21 mouse cellular contexts compared by ENCODE assay signal in genomic region chr6:23361842-23362451, GRCm38 (mm10).
DNase-seq lines count a peak whose midpoint lies in the region; ATAC-seq lines count a peak whose summit lies in the region.
"Had no signal": no experiment of that assay in that cellular context is flagged by ENCODE, and none has a peak within 500 bp of the region (broad histone marks: within the 10 kb centered on the region; RNA-seq: fewer than 3 reads in every experiment).

No protein-coding gene starts in this region.

- no peak overlapping the region for H3K27ac ChIP-seq in hindbrain, embryonic 11.5 days (ENCODE audit: low read depth, low read length)
- no peak overlapping the region for H3K27ac ChIP-seq in hindbrain, embryonic 14.5 days
- no peak overlapping the region for H3K27ac ChIP-seq in midbrain, embryonic 11.5 days (ENCODE audit: low read depth, low read length)
- H3K27ac ChIP-seq in midbrain, embryonic 15.5 days: no peak overlapping the region
- H3K27ac ChIP-seq in neural tube, embryonic 12.5 days: no peak overlapping the region
- H3K27ac ChIP-seq: forebrain, embryonic 10.5 days; forebrain, embryonic 13.5 days had no signal

- 67% methylated on average over 8 of the region's 8 CpGs for WGBS in hindbrain, embryonic 11.5 days
- 46% methylated on average over 8 of the region's 8 CpGs for WGBS in hindbrain, embryonic 14.5 days
- 69% methylated on average over 8 of the region's 8 CpGs for WGBS in midbrain, embryonic 11.5 days
- 45% methylated on average over 8 of the region's 8 CpGs for WGBS in midbrain, embryonic 15.5 days
- 58% methylated on average over 8 of the region's 8 CpGs for WGBS in neural tube, embryonic 12.5 days

- H3K36me3 ChIP-seq in hindbrain, embryonic 11.5 days (ENCODE audit: control insufficient read depth, insufficient read depth, low read length): no peaks in the 10 kb centered on the region
- no peaks in the 10 kb centered on the region for H3K36me3 ChIP-seq in hindbrain, embryonic 14.5 days (replicated peaks; ENCODE audit: control insufficient read depth, insufficient read depth)
- H3K36me3 ChIP-seq in midbrain, embryonic 11.5 days (ENCODE audit: control insufficient read depth, insufficient read depth, low read length): no peaks in the 10 kb centered on the region
- no peaks in the 10 kb centered on the region for H3K36me3 ChIP-seq in midbrain, embryonic 15.5 days (replicated peaks)
- no peaks in the 10 kb centered on the region for H3K36me3 ChIP-seq in neural tube, embryonic 12.5 days
- H3K36me3 ChIP-seq: forebrain, embryonic 10.5 days had no signal

- no peak for DNase-seq in hindbrain, embryonic 11.5 days (ENCODE audit: low spot score)
- DNase-seq in hindbrain, embryonic 14.5 days (ENCODE audit: low spot score): no peak
- DNase-seq in midbrain, embryonic 11.5 days (ENCODE audit: low spot score, missing footprints): no peak
- DNase-seq in neural tube, embryonic 10.5 days (ENCODE audit: extremely low spot score, low spot score): no peak
- DNase-seq in retina, postnatal 1 day: peak; percentile 49
- no peak for DNase-seq in testis, postnatal 10 days (ENCODE audit: low spot score)
- DNase-seq: adrenal gland, adult 8-10 months; adrenal gland, postnatal 25 days; cerebellum, adult 18-20 months; cerebellum, adult 9-10 months; cerebellum, postnatal 14 days; gastrocnemius, postnatal 10 days; gastrocnemius, postnatal 36 days; heart, adult 11 months had no signal

- H3K27me3 ChIP-seq in hindbrain, embryonic 11.5 days (ENCODE audit: control insufficient read depth, insufficient read depth, low read length): no peaks in the 10 kb centered on the region
- H3K27me3 ChIP-seq in hindbrain, embryonic 14.5 days (ENCODE audit: control insufficient read depth, insufficient read depth, low read length): no peaks in the 10 kb centered on the region
- H3K27me3 ChIP-seq in midbrain, embryonic 11.5 days (ENCODE audit: control insufficient read depth, insufficient read depth, low read length): no peaks in the 10 kb centered on the region
- no peaks in the 10 kb centered on the region for H3K27me3 ChIP-seq in midbrain, embryonic 15.5 days (replicated peaks)
- no peaks in the 10 kb centered on the region for H3K27me3 ChIP-seq in neural tube, embryonic 12.5 days (replicated peaks)

- H3K9me3 ChIP-seq in hindbrain, embryonic 11.5 days (ENCODE audit: control insufficient read depth, low read length): no peaks in the 10 kb centered on the region
- no peaks in the 10 kb centered on the region for H3K9me3 ChIP-seq in hindbrain, embryonic 14.5 days (ENCODE audit: control insufficient read depth, low read length)
- no peaks in the 10 kb centered on the region for H3K9me3 ChIP-seq in midbrain, embryonic 11.5 days (ENCODE audit: control insufficient read depth, low read length)
- H3K9me3 ChIP-seq in midbrain, embryonic 15.5 days: no peaks in the 10 kb centered on the region
- no peaks in the 10 kb centered on the region for H3K9me3 ChIP-seq in neural tube, embryonic 12.5 days
- H3K9me3 ChIP-seq: forebrain, embryonic 10.5 days; forebrain, embryonic 13.5 days had no signal

- no peaks in the 10 kb centered on the region for H3K4me1 ChIP-seq in hindbrain, embryonic 11.5 days (replicated peaks; ENCODE audit: control insufficient read depth, insufficient read depth, low read length)
- 0 out of 2 replicates have a peak, but pooled peaks cover 8% of the 10 kb centered on the region for H3K4me1 ChIP-seq in hindbrain, embryonic 14.5 days (replicated peaks; ENCODE audit: control insufficient read depth, insufficient read depth, low read length)
- no peaks in the 10 kb centered on the region for H3K4me1 ChIP-seq in midbrain, embryonic 11.5 days (ENCODE audit: control insufficient read depth, insufficient read depth, low read length)
- H3K4me1 ChIP-seq in midbrain, embryonic 15.5 days: no peaks in the 10 kb centered on the region; the same call in 1 of the 2 replicates
- no peaks in the 10 kb centered on the region for H3K4me1 ChIP-seq in neural tube, embryonic 12.5 days

- ATAC-seq in hindbrain, embryonic 11.5 days (ENCODE audit: low FRiP score): peak; percentile 35; the same call in 1 of the 2 replicates
- ATAC-seq in hindbrain, embryonic 14.5 days (ENCODE audit: low FRiP score): no peak
- 0 out of 2 replicates have a peak, but pooled peaks have one; percentile 42 for ATAC-seq in midbrain, embryonic 11.5 days (ENCODE audit: low FRiP score)
- no peak for ATAC-seq in midbrain, embryonic 15.5 days (replicated peaks)
- peak; percentile 56; the same call in 1 of the 2 replicates for ATAC-seq in neural tube, embryonic 12.5 days (ENCODE audit: low FRiP score, low read depth)
- ATAC-seq: activated CD4-positive, CD25-positive, alpha-beta regulatory T cell, adult 4 months; forebrain, embryonic 13.5 days; forebrain, embryonic 16.5 days had no signal

- H3K4me3 ChIP-seq in hindbrain, embryonic 11.5 days (ENCODE audit: low read depth, low read length): no peak overlapping the region
- no peak overlapping the region for H3K4me3 ChIP-seq in hindbrain, embryonic 14.5 days (replicated peaks; ENCODE audit: low read length)
- H3K4me3 ChIP-seq in midbrain, embryonic 11.5 days (ENCODE audit: low read depth, low read length): no peak overlapping the region
- H3K4me3 ChIP-seq in midbrain, embryonic 15.5 days: no peak overlapping the region
- no peak overlapping the region for H3K4me3 ChIP-seq in neural tube, embryonic 12.5 days
- H3K4me3 ChIP-seq: forebrain, embryonic 10.5 days; forebrain, embryonic 13.5 days had no signal

- H3K4me2 ChIP-seq in hindbrain, embryonic 11.5 days (replicated peaks; ENCODE audit: low read depth, low read length): no peak overlapping the region
- H3K4me2 ChIP-seq in hindbrain, embryonic 14.5 days (replicated peaks): no peak overlapping the region
- no peak overlapping the region for H3K4me2 ChIP-seq in midbrain, embryonic 11.5 days
- no peak overlapping the region for H3K4me2 ChIP-seq in midbrain, embryonic 15.5 days
- no peak overlapping the region for H3K4me2 ChIP-seq in neural tube, embryonic 12.5 days (replicated peaks)
- H3K4me2 ChIP-seq: forebrain, embryonic 13.5 days; heart, embryonic 11.5 days had no signal

- no peak overlapping the region for H3K9ac ChIP-seq in hindbrain, embryonic 11.5 days (ENCODE audit: low read depth, low read length)
- no peak overlapping the region for H3K9ac ChIP-seq in hindbrain, embryonic 14.5 days
- H3K9ac ChIP-seq in midbrain, embryonic 11.5 days (ENCODE audit: low read length): no peak overlapping the region
- H3K9ac ChIP-seq in midbrain, embryonic 15.5 days: no peak overlapping the region
- H3K9ac ChIP-seq in neural tube, embryonic 12.5 days: no peak overlapping the region
- H3K9ac ChIP-seq: forebrain, embryonic 13.5 days had no signal

Comparison
In these comparisons a context has a peak if more than half of its experiments do, and no peak if none do; other contexts are left out.
1. ATAC-seq: peak in hindbrain, embryonic 11.5 days (single experiment), midbrain, embryonic 11.5 days (single experiment) and neural tube, embryonic 12.5 days (single experiment); none in hindbrain, embryonic 14.5 days (single experiment) and midbrain, embryonic 15.5 days (single experiment).